Mouse (Mus musculus) MEL (cell line): ENCODE results near the gene Ogfod2.

Experiments used
- BHLHE40 ChIP-seq: IDR thresholded peaks from 2 replicates; pipeline ENCODE4 v1.6.1; 2012; ENCODE audit warnings: low read depth, mild to moderate bottlenecking, inconsistent platforms, low read length, improper control_type of control experiment, borderline replicate concordance
- CTCF ChIP-seq, 3 experiments: IDR thresholded peaks in 2 of 3; conservative IDR thresholded peaks in 1 of 3; 2 replicates each; pipeline ENCODE4 v1.5.1; 2011 to 2012; ENCODE audit warnings: low read length in 3 of 3, low read depth in 2 of 3, mild to moderate bottlenecking in 2 of 3, improper control_type of control experiment in 1 of 3, inconsistent platforms in 1 of 3, mixed read lengths in 1 of 3, moderate library complexity in 1 of 3; ENCODE audit not compliant: control insufficient read depth in 1 of 3, insufficient read depth in 1 of 3, poor library complexity in 1 of 3, severe bottlenecking in 1 of 3
- MYC ChIP-seq: IDR thresholded peaks from 2 replicates; pipeline ENCODE4 v1.6.1; 2011; ENCODE audit warnings: low read depth, mild to moderate bottlenecking, low read length, improper control_type of control experiment, moderate library complexity
- POLR2A ChIP-seq, 2 experiments: IDR thresholded peaks; 2 replicates each; pipeline ENCODE4 v1.6.1; 2011 to 2012; ENCODE audit warnings: low read length in 2 of 2, mild to moderate bottlenecking in 2 of 2, control low read depth in 1 of 2, improper control_type of control experiment in 1 of 2, low read depth in 1 of 2, moderate library complexity in 1 of 2; ENCODE audit not compliant: control insufficient read depth in 1 of 2, insufficient read depth in 1 of 2, poor library complexity in 1 of 2
- SIN3A ChIP-seq: IDR thresholded peaks from 2 replicates; pipeline ENCODE4 v1.6.1; 2012; ENCODE audit warnings: low read length, improper control_type of control experiment, inconsistent platforms
- TBP ChIP-seq: IDR thresholded peaks from 2 replicates; pipeline ENCODE4 v1.8.0; 2011; ENCODE audit warnings: low read depth, low read length, improper control_type of control experiment

- TF ChIP-seq POLR2A (IDR thresholded peaks at IDR 0.05; ENCODE audit: control insufficient read depth in 1 of 2, insufficient read depth in 1 of 2, low read depth in 1 of 2, low read length in 2 of 2, poor library complexity in 1 of 2) (no peak), CTCF (IDR thresholded peaks at IDR 0.05 in 2 of 3, conservative IDR thresholded peaks at IDR 0.05 in 1 of 3; ENCODE audit: control insufficient read depth in 1 of 3, insufficient read depth in 1 of 3, low read depth in 2 of 3, low read length in 3 of 3, poor library complexity in 1 of 3, severe bottlenecking in 1 of 3) (no peak), TBP (no peak), BHLHE40 (no peak), MYC (no peak), SIN3A (no peak)
These were observed 3.4 kb downstream of the Ogfod2 start for GRCm38 (mm10) chr5:124115531-124115930.
